Mouse (Mus musculus) intestine, embryonic 16.5 days (tissue): Measurements from ENCODE around the gene Got1. TPM values are rescaled to one million over a fixed set of nuclear protein-coding genes. Genes with fewer than 3 reads are reported as not detected.

Source experiments
- ATAC-seq: fragments of 200-750 bp; cut with Nextera tagmentation; 2 replicates; pipeline ENCODE4 v1.8.0; 2017; ENCODE audit warnings: moderate TSS enrichment, moderate library complexity
- H3K27ac ChIP-seq: fragments of 300-500 bp; sonication (generic); 2 replicates; pipeline ENCODE4 v1.5.1; 2014; ENCODE audit warnings: mild to moderate bottlenecking, low read length
- H3K27me3 ChIP-seq: fragments of 300-500 bp; sonication (generic); replicated peaks from 2 replicates; pipeline ENCODE4 v1.6.1; 2014; ENCODE audit warnings: low read length, control low read depth, mixed read lengths; ENCODE audit not compliant: control insufficient read depth, insufficient read depth
- H3K36me3 ChIP-seq: fragments of 300-500 bp; sonication (generic); 2 replicates; pipeline ENCODE4 v1.6.1; 2014; ENCODE audit warnings: low read length, control low read depth; ENCODE audit not compliant: control insufficient read depth, insufficient read depth
- H3K4me1 ChIP-seq: fragments of 300-500 bp; sonication (generic); 2 replicates; pipeline ENCODE4 v1.6.1; 2014; ENCODE audit warnings: low read length, control low read depth, mixed read lengths; ENCODE audit not compliant: control insufficient read depth, insufficient read depth
- H3K4me2 ChIP-seq: fragments of 300-500 bp; sonication (generic); 2 replicates; pipeline ENCODE4 v1.6.1; 2014; ENCODE audit warnings: low read depth, low read length, control low read depth
- H3K4me3 ChIP-seq: fragments of 300-500 bp; sonication (generic); 2 replicates; pipeline ENCODE4 v1.5.1; 2014; ENCODE audit warnings: mild to moderate bottlenecking, low read length
- H3K9ac ChIP-seq: fragments of 300-500 bp; sonication (generic); 2 replicates; pipeline ENCODE4 v1.6.1; 2014; ENCODE audit warnings: low read depth, low read length
- H3K9me3 ChIP-seq: fragments of 300-500 bp; sonication (generic); 2 replicates; pipeline ENCODE4 v1.6.1; 2016; ENCODE audit warnings: low read length, control low read depth; ENCODE audit not compliant: control insufficient read depth
- WGBS: fragments of 180-500 bp; shearing (Covaris S2); extraction: QIAGEN DNeasy Blood & Tissue Kit; methylation state at CpG from one replicate; pipeline ENCODE4 v1.1.7; 2014; 5-methylcytosine and 5-hydroxymethylcytosine counted together
- polyA plus RNA-seq: library from polyadenylated mRNA; unstranded; fragments of >200 nt; fragmentation: Nextera tagmentation; extraction: Ambion mirVana; gene quantifications from 2 replicates; pipeline ENCODE4 v1.2.1, GENCODE M21; 2015

The Got1 gene
- polyA plus RNA-seq, 1 experiment from 2014 or later, result 73.4 TPM

GRCm38 (mm10) chr19:43550706-43551492 is 26.5 kb upstream of the Got1 start:
- H3K27me3 ChIP-seq, result no peaks in the 10 kb centered on the region
- H3K36me3 ChIP-seq, result no peaks in the 10 kb centered on the region
- WGBS, result 82% methylated on average over 18 of the region's 18 CpGs
- no peak overlapping the region for H3K9ac ChIP-seq
- ATAC-seq, result no peak
- H3K27ac ChIP-seq, result no peak overlapping the region
- no peak overlapping the region for H3K4me2 ChIP-seq
- H3K4me1 ChIP-seq, result 0 out of 2 replicates have a peak, but pooled peaks cover 3% of the 10 kb centered on the region
- no peak overlapping the region for H3K4me3 ChIP-seq
- no peaks in the 10 kb centered on the region for H3K9me3 ChIP-seq

- no peak overlapping the region for H3K9ac ChIP-seq
- H3K27me3 ChIP-seq, result no peaks in the 10 kb centered on the region
- peak overlapping the region; percentile 70 for H3K27ac ChIP-seq
- peak; percentile 75 for ATAC-seq
- H3K36me3 ChIP-seq, result no peaks in the 10 kb centered on the region
- H3K9me3 ChIP-seq, result no peaks in the 10 kb centered on the region
- no peak overlapping the region for H3K4me2 ChIP-seq
- 0 out of 2 replicates have a peak, but pooled peaks cover 5% of the 10 kb centered on the region for H3K4me1 ChIP-seq
- no peak overlapping the region for H3K4me3 ChIP-seq
- WGBS, result 69% methylated on average over 5 of the region's 5 CpGs
These were observed 23.7 kb upstream of the Got1 start for GRCm38 (mm10) chr19:43548060-43548459.

GRCm38 (mm10) chr19:43546337-43547117 is 22.1 kb upstream of the Got1 start:
- H3K27ac ChIP-seq, result peak overlapping the region; percentile 55
- 8% methylated on average over 19 of the region's 19 CpGs for WGBS
- peak; percentile 69 for ATAC-seq
- no peaks in the 10 kb centered on the region for H3K36me3 ChIP-seq
- H3K9me3 ChIP-seq, result no peaks in the 10 kb centered on the region
- H3K4me3 ChIP-seq, result no peak overlapping the region
- no peak overlapping the region for H3K9ac ChIP-seq
- H3K27me3 ChIP-seq, result no peaks in the 10 kb centered on the region
- 0 out of 2 replicates have a peak, but pooled peaks cover 5% of the 10 kb centered on the region for H3K4me1 ChIP-seq
- H3K4me2 ChIP-seq, result peak overlapping the region; percentile 26

GRCm38 (mm10) chr19:43535372-43535771 is 11.0 kb upstream of the Got1 start:
- no peak overlapping the region for H3K4me3 ChIP-seq
- no peak overlapping the region for H3K9ac ChIP-seq
- WGBS, result 93% methylated on average over 3 of the region's 3 CpGs

GRCm38 (mm10) chr19:43530921-43531320 is 6.5 kb upstream of the Got1 start:
- H3K4me3 ChIP-seq, result no peak overlapping the region
- H3K4me1 ChIP-seq, result no peaks in the 10 kb centered on the region; the same call in 1 of the 2 replicates
- H3K27me3 ChIP-seq, result no peaks in the 10 kb centered on the region; the same call in 1 of the 2 replicates
- no peak overlapping the region for H3K4me2 ChIP-seq
- H3K27ac ChIP-seq, result no peak overlapping the region
- 14% methylated on average over 12 of the region's 12 CpGs for WGBS
- no peaks in the 10 kb centered on the region for H3K9me3 ChIP-seq
- ATAC-seq, result no peak
- H3K36me3 ChIP-seq, result no peaks in the 10 kb centered on the region
- no peak overlapping the region for H3K9ac ChIP-seq

More at GRCm38 (mm10) chr19:43535372-43535771, 11.0 kb upstream of the Got1 start:
- ATAC-seq, result no peak
- no peaks in the 10 kb centered on the region for H3K36me3 ChIP-seq
- no peak overlapping the region for H3K4me2 ChIP-seq
- no peak overlapping the region for H3K27ac ChIP-seq
- H3K4me1 ChIP-seq, result no peaks in the 10 kb centered on the region; the same call in 1 of the 2 replicates
- no peaks in the 10 kb centered on the region for H3K9me3 ChIP-seq
- H3K27me3 ChIP-seq, result no peaks in the 10 kb centered on the region

- no peaks in the 10 kb centered on the region for H3K36me3 ChIP-seq
- peaks cover under 1% of the 10 kb centered on the region for H3K4me1 ChIP-seq
- ATAC-seq, result peak; percentile 89
- no peaks in the 10 kb centered on the region for H3K9me3 ChIP-seq
- H3K27me3 ChIP-seq, result no peaks in the 10 kb centered on the region; the same call in 1 of the 2 replicates
- 2% methylated on average over 13 of the region's 13 CpGs for WGBS
- H3K27ac ChIP-seq, result no peak overlapping the region
- peak overlapping the region; percentile 54 for H3K4me2 ChIP-seq
- no peak overlapping the region for H3K9ac ChIP-seq
- peak overlapping the region; percentile 30 for H3K4me3 ChIP-seq
These were observed 5.9 kb upstream of the Got1 start for GRCm38 (mm10) chr19:43530197-43530770.

- Histone ChIP-seq H3K9ac (no peak overlapping the region), H3K4me3 (no peak overlapping the region), H3K4me1 (peaks cover 7% of the 10 kb centered on the region), H3K9me3 (no peaks in the 10 kb centered on the region), H3K27ac (no peak overlapping the region), H3K4me2 (no peak overlapping the region), H3K36me3 (no peaks in the 10 kb centered on the region), H3K27me3 (no peaks in the 10 kb centered on the region; the same call in 1 of the 2 replicates)
- no peak for ATAC-seq
- 88% methylated on average over 8 of the region's 8 CpGs for WGBS
These were observed 3.7 kb upstream of the Got1 start for GRCm38 (mm10) chr19:43528056-43528587.

GRCm38 (mm10) chr19:43527131-43527530 is 2.7 kb upstream of the Got1 start:
- no peak overlapping the region for H3K9ac ChIP-seq
- H3K4me3 ChIP-seq, result no peak overlapping the region
- no peaks in the 10 kb centered on the region for H3K9me3 ChIP-seq
- H3K27ac ChIP-seq, result no peak overlapping the region
- H3K4me1 ChIP-seq, result peaks cover 7% of the 10 kb centered on the region
- H3K4me2 ChIP-seq, result no peak overlapping the region
- no peaks in the 10 kb centered on the region for H3K36me3 ChIP-seq
- WGBS, result 15% methylated on average over 11 of the region's 11 CpGs
- H3K27me3 ChIP-seq, result no peaks in the 10 kb centered on the region; the same call in 1 of the 2 replicates
- ATAC-seq, result no peak

- WGBS, result 87% methylated on average over 9 of the region's 9 CpGs
These were observed 1.6 kb upstream of the Got1 start for GRCm38 (mm10) chr19:43526025-43526424.

More at GRCm38 (mm10) chr19:43526025-43526424, 1.6 kb upstream of the Got1 start:
- no peak overlapping the region for H3K9ac ChIP-seq
- peaks cover 7% of the 10 kb centered on the region for H3K4me1 ChIP-seq
- H3K4me2 ChIP-seq, result no peak overlapping the region
- H3K27ac ChIP-seq, result no peak overlapping the region
- ATAC-seq, result no peak
- no peaks in the 10 kb centered on the region for H3K36me3 ChIP-seq
- no peaks in the 10 kb centered on the region; the same call in 1 of the 2 replicates for H3K27me3 ChIP-seq
- H3K4me3 ChIP-seq, result no peak overlapping the region
- no peaks in the 10 kb centered on the region for H3K9me3 ChIP-seq
